Mouse (Mus musculus) activated CD4-positive, CD25-positive, alpha-beta regulatory T cell, adult 9 weeks (primary cell): ENCODE data around the gene Gm7970. TPM values are rescaled to one million over a fixed set of nuclear protein-coding genes. Genes with fewer than 3 reads are reported as not detected.

Experiments used
- polyA plus RNA-seq: library from polyadenylated mRNA; unstranded; fragments of 100-300 nt; shearing (Covaris generic); gene quantifications from one replicate; pipeline ENCODE4 v1.2.1, GENCODE M21; 2017

Gene Gm7970
- polyA plus RNA-seq, result not detected

GRCm38 (mm10) chr14:41555483-41555882 is at the start of gene Gm7970:
TSS of gene Gm7970 (minus strand) at chr14:41555583.

GRCm38 (mm10) chr14:41572911-41573310 is 17.5 kb upstream of the Gm7970 start, which contains the start of gene 1700049E17Rik2:
TSS of gene 1700049E17Rik2 (plus strand) at chr14:41573211.

Other genes starting within 250 kb of the Gm7970 start
- not detected for gene Gm5798, start 207.0 kb downstream of the Gm7970 start, polyA plus RNA-seq
- gene Gm7945, start 169.2 kb downstream of the Gm7970 start, polyA plus RNA-seq, result not detected
- not detected for gene Gm6482, start 147.3 kb downstream of the Gm7970 start, polyA plus RNA-seq
- gene Gm7954, start 102.1 kb downstream of the Gm7970 start, polyA plus RNA-seq, result not detected
- not detected for gene Gm3486, start 66.1 kb downstream of the Gm7970 start, polyA plus RNA-seq
- not detected for gene 1700049E17Rik2, start 17.6 kb upstream of the Gm7970 start, polyA plus RNA-seq
- not detected for gene Gm3072, start 69.0 kb upstream of the Gm7970 start, polyA plus RNA-seq
- not detected for gene Gm3676, start 90.9 kb upstream of the Gm7970 start, polyA plus RNA-seq
- not detected for gene Gm8068, start 146.3 kb upstream of the Gm7970 start, polyA plus RNA-seq
- gene Gm7929, start 195.0 kb upstream of the Gm7970 start, polyA plus RNA-seq, result not detected
- not detected for gene Gm47189, start 216.9 kb upstream of the Gm7970 start, polyA plus RNA-seq